Mouse (Mus musculus) lung, postnatal 4 days (tissue): Measurements from ENCODE around the gene Elmod2.

Experiments
- DNase-seq, 2 experiments: peaks; one replicate each; pipeline ENCODE4 v3.0.0; 2021

Gene Elmod2

DNA sequence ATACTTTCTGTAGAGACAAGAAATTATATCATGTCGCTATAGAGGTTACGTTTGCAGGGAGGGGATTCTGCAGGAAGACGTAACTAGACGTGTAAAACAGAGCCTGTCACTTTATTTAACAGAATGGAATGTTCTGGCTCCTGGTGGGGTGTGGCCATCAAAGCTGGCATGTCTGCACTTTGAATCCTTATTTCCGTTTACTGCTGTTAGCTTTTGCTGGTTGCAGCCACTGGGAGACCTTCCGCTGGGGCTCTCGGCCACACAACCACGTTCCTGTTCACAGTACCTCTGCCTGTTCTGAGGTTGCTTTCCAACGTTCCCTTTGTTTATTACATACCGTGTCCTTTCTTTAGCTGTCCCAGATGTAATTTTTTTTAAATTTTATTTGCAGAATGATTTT, 59.8 kb downstream of the Elmod2 start:
- no peak for DNase-seq

GRCm38 (mm10) chr8:83271172-83271571, 61.1 kb downstream of the Elmod2 start:
- no peak for DNase-seq
